Mouse (Mus musculus) layer of hippocampus, adult 9-11 months (tissue): Measurements from ENCODE around the gene Epha5.
A peak's percentile ranks its signal among the peaks of the same experiment; 100 is the strongest.

Source experiments
- DNase-seq: peaks from one replicate; pipeline ENCODE4 v3.0.0; 2022

The Epha5 gene

GRCm38 (mm10) chr5:84298878-84299736, 118.1 kb downstream of the Epha5 start:
- DNase-seq = no peak

- no peak for DNase-seq
Observed at GRCm38 (mm10) chr5:84289429-84289977, 127.7 kb downstream of the Epha5 start.

GRCm38 (mm10) chr5:84281290-84282017, 135.7 kb downstream of the Epha5 start:
- DNase-seq = no peak

GRCm38 (mm10) chr5:84276996-84277395, 140.2 kb downstream of the Epha5 start:
- no peak for DNase-seq

- no peak for DNase-seq
Observed at GRCm38 (mm10) chr5:84265407-84265806, 151.8 kb downstream of the Epha5 start.

GRCm38 (mm10) chr5:84263999-84264398, 153.2 kb downstream of the Epha5 start:
- no peak for DNase-seq

- no peak for DNase-seq
Observed at GRCm38 (mm10) chr5:84229971-84230370, 187.2 kb downstream of the Epha5 start.

GRCm38 (mm10) chr5:84208609-84209008, 208.6 kb downstream of the Epha5 start:
- no peak for DNase-seq

GRCm38 (mm10) chr5:84193348-84193747, 223.8 kb downstream of the Epha5 start:
- DNase-seq = no peak

- DNase-seq = no peak
Observed at GRCm38 (mm10) chr5:84184189-84184588, 233.0 kb downstream of the Epha5 start.

- peak; percentile 61 for DNase-seq
Observed at GRCm38 (mm10) chr5:84153095-84153494, 264.1 kb downstream of the Epha5 start.

GRCm38 (mm10) chr5:84142138-84142537, 275.0 kb downstream of the Epha5 start:
- no peak for DNase-seq

- DNase-seq = no peak
Observed at GRCm38 (mm10) chr5:84095947-84096346, 321.2 kb downstream of the Epha5 start.

- DNase-seq = no peak
Observed at GRCm38 (mm10) chr5:84081321-84081720, 335.9 kb downstream of the Epha5 start.

- DNase-seq = no peak
Observed at GRCm38 (mm10) chr5:84070976-84071375, 346.2 kb downstream of the Epha5 start.

GRCm38 (mm10) chr5:84053880-84054279, 363.3 kb downstream of the Epha5 start:
- DNase-seq = no peak

- no peak for DNase-seq
Observed at GRCm38 (mm10) chr5:84037250-84037963, 379.8 kb downstream of the Epha5 start.
